Mouse (Mus musculus) liver (tissue): ENCODE results near the gene Ferd3l.
A peak's percentile ranks its signal among the peaks of the same experiment; 100 is the strongest.

Experiments used
- DNase-seq: peaks from one replicate; pipeline ENCODE4 v3.0.0-alpha.2; 2020; ENCODE audit warnings: mixed read lengths

The Ferd3l gene

DNA sequence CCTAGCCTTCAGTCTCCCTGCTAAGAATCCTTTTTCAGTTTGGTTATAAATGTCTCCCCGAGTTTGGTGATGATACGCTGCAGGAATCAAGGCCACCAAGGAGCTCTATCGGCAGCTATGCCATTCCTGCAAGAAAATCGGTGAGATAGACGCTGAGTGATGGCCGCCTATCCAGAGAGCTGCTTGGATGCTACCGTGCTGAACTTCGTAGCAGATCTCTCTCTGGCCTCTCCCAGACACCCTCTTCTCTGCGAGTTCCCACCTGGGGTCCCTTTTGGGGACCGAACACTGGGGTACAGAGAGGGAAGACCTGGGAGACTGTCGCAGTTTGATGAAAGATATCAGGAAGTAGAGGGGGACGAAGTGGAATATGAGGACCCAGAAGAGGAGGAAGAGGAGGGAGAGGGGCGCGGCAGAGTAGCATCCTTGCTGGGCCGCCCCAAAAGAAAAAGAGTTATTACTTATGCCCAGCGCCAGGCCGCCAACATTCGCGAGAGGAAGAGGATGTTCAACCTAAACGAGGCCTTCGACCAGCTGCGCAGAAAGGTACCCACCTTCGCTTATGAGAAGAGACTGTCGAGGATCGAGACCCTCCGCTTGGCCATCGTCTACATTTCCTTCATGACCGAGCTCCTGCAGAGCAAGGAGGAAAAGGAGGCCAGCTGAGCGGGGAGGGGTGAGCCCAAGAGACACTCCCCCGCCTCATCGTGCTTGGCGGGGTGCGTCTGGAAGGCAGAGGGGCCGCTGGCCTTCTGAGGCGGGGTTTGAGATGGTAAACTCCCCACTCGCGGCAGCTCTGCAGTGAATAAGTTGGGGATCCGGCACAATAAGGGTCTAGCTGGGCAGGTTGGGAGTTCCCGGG lies at the start of gene Ferd3l:
Gene Ferd3l, plus strand, starts transcription at position 95 of the 862 bp plus-strand sequence.
- no peak for DNase-seq

DNA sequence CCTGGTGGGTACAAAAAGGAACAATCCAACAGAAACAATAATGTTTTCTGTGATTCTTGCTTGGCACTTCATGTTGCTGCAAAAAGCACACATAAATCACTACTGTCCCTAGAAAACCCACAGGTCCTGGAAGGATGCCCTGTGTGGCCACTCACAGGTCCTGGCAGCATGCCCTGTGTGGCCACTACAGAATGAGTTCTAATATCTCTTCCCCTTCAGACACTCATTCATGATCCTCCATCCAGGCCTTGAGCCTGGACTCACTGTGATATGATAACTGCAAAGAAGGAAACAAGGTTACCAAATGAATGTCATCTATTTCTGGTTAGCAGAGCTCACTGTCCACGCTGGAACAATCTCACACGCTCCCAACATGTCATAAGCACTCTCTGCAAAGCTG lies 34.3 kb upstream of the Ferd3l start:
- DNase-seq, result no peak

DNA sequence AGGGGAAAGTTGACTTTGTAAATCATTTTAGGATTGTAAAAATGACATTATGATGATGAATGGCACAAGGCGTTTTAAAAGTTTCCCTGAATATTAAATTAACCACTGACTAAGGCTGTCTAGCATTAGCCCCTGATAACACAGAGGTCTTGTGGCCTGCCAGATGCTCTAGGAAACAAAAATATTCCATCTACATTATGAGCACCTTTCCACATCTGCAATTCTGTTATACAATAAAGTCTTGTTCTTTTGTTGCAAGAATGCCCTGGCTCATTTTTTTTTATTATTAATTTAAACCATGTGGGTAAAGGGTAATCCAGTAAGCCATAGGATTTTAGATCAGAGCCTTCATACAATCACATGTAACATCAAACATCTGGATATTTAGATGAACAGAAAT lies 33.6 kb upstream of the Ferd3l start:
- no peak for DNase-seq

DNA sequence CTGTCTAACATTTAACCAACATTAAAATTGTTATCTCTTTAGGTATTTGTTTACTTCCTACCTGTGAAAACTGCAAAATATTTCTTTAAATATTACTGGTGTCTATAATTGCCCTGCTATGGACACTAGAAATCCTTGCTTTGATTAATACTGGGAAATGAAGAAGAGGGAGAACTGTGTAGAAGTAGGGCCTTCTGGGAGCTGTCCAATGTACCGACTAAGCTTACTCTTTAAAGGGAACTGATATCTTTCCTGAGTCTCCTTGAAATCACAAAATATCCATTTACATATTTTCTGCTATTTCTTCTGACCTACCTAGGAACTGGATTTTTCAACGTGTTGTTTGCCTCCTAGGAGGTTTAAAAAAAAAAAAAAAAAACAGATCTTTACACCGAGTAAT lies 1.5 kb upstream of the Ferd3l start:
- no peak for DNase-seq

GRCm38 (mm10) chr12:33927334-33928098 lies 709 bp upstream of the Ferd3l start:
- no peak for DNase-seq

DNA sequence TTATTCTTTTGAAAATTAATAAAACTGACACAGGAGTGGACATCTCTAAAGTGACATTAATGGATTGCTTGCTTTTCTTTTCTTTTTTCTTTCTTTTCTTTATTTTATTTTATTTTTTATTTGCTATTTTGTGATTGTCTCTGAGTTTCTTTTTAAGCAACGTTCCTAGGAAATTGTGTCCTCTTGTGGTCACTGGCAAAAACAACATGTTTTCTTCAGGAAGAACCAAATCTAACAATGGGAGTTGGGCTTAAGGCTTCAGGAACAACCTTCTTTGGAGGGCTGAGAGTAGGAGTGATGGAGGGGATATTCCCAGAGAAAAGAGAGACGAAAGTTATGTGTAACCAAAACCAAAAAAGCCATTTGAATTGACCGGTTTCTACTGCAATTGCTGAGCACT lies 24.6 kb downstream of the Ferd3l start:
- DNase-seq, result no peak

DNA sequence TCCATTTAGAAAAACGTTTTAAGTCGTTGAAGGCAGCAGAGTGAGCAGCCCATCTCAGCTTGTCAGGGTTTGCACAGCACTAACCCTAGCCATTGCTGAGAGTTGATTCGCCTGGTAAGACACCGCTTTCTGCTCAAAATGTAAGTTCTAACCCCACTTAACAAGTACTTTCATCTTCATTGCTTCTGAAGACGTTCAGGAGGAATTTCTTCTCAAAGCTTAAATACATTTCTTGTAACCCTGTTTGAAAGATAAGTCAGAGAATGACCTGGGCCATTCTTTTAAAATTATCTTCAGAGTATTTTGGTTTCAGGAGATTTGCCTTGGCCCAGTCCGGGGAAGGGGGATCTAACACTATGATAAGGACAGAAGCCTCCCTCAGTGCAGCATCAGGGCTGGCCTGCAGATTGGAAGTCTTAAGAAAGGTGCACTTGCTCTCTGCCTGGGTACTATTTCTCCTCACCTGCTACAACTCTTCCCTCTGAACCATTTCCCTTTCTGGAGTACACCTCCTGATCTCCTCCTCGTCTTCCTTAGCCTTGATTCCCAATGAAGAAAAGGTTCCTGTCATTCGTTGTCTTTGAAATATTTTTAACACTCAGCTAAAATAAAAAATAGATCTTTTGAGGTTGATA lies 26.8 kb downstream of the Ferd3l start:
- DNase-seq, result no peak

- DNase-seq, result peak; percentile 13
Measured at GRCm38 (mm10) chr12:33955606-33956295, 27.5 kb downstream of the Ferd3l start.

DNA sequence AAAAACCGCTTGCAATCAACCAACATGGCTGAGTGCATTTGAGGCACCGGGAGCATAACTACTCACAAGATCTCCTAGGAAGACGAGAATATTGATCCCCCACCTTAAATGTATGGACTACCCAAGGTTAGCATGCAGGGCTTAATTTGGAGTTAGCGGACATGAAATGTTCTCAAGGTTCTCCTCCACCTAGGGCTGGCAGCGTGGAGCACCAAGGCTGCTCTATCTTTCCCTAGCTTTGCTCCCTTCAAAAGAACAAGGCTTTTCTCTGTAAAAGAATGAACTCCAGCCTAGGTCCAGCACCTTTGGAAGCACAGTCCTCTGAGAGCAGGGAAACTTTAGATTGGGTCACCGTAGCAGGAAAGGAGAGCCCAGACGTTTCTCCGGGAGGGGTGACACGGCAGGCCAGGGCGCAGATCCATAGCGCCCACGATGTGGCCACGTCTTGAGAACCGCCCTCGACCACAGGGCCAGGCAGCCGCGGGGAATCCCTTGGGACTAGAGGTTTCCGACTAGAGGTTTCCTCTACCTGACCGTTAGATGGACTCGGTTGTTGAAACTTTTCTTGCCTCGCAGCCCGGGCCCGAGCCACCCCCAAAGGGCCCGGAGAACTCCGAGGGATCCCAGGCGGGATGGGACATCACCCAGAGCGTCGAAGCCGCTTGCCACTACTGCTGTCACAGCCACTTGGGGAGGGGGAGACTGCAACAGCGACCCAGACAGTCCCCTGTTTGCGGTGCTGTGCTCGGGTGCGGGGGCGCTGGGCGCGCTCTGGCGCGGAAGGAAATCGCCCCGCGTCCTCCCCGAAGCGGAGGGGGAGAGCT lies 28.6 kb downstream of the Ferd3l start:
- DNase-seq, result no peak

- peak; percentile 62 for DNase-seq
Measured at GRCm38 (mm10) chr12:33957400-33958240, 29.4 kb downstream of the Ferd3l start, which contains the start of gene Twist1. TSS of gene Twist1 (plus strand) at chr12:33957671.

DNA sequence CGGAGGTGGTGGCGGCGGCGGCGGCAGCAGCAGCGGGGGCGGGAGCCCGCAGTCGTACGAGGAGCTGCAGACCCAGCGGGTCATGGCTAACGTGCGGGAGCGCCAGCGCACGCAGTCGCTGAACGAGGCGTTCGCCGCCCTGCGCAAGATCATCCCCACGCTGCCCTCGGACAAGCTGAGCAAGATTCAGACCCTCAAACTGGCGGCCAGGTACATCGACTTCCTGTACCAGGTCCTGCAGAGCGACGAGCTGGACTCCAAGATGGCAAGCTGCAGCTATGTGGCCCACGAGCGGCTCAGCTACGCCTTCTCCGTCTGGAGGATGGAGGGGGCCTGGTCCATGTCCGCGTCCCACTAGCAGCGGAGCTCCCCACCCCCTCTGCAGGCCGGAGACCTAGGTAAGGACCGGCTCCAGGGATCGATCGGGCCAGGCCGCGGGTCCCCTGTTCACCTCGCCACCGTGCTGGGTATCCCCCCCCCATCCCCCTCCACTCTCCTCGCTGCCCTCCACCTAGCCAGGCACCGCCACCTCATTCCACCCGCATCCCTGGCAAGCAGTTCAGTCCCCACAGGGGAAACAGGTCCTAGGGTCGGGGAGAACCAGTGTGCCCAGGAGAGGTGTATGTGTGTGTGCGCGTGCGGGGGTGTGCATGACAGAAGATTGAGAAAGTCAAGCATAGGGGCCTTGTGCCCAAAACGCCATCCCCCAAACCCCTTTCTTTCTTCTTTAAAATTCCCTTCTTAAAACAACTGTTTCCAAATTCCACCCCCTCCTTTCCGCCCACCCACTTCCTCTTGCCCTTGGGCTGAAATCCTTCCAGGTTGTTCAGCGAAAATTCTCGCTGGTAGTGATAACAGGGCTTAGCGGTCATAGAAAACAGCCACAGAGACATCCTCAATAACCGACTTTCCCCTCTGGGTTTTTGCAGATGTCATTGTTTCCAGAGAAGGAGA lies 30.3 kb downstream of the Ferd3l start:
- peak; percentile 4 for DNase-seq

GRCm38 (mm10) chr12:33959206-33959605 lies 31.0 kb downstream of the Ferd3l start:
- no peak for DNase-seq

GRCm38 (mm10) chr12:33959846-33960245 lies 31.6 kb downstream of the Ferd3l start:
- DNase-seq, result no peak

DNA sequence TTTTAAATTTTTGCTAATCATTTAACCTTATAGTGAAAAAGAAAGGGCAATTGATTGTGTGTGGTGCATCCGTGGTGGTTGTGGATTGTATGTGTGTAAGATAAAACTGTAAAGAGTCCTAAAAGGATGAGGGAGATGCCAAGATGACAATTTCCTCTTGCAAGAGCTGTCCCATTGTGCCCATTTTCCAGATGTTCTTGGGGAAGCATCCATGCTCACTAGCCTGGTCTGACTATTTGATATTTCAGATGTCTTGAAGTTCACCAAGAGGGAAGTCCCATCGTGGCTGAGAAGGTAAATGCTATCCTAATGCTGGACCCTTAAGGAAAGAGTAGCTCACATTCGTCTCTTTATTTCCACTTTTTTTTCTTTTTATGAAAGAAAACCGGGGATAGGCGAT lies 32.8 kb downstream of the Ferd3l start:
- DNase-seq, result no peak

DNA sequence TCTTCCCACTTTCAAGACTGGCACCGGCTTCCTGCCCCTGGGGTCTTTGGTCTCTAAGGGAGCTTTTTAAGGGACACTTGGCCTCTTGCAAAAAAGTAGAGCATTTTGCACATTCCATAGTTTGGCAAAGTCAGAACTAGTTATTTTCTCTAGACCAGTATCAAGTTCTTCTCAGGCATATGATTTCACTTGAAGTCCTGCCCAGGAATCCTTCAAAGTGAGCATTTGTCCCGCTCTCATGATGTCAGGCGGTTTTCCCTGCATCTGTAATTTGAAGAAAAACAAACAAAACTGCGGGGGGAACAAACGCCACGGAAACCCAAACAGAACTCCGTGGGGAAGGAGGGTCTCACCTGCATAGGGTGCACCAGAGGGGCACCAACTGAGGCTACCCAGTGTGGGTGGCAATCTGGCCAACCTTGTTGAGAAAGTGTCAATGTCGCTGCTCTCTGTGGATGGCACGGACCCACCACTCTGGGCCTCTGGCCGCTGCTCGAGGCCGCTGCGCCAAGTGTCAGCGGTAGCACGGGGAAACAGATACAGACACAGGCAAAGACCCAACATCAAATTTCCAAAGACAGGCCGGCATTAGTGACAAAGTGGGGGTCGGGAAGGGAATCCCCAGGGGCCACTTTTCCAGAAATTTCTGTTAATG lies 34.0 kb downstream of the Ferd3l start:
- no peak for DNase-seq

DNA sequence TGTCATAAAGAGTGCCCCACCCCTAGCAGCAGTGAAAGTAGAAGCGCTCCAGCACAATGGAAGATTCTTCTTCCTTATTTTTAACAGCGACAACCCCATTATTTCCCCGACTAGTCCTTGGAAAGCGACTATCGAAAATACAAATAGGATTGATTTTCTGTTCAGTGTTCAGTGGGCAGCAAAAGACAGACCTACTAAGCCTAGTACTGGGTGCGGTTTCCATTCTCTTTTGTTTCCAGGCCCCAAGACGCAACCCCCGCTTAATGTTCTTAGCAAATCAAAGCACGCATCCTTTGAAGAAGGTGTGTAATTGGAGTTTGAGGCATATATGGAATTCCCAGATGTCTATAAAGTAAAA lies 34.5 kb downstream of the Ferd3l start:
- DNase-seq, result no peak

DNA sequence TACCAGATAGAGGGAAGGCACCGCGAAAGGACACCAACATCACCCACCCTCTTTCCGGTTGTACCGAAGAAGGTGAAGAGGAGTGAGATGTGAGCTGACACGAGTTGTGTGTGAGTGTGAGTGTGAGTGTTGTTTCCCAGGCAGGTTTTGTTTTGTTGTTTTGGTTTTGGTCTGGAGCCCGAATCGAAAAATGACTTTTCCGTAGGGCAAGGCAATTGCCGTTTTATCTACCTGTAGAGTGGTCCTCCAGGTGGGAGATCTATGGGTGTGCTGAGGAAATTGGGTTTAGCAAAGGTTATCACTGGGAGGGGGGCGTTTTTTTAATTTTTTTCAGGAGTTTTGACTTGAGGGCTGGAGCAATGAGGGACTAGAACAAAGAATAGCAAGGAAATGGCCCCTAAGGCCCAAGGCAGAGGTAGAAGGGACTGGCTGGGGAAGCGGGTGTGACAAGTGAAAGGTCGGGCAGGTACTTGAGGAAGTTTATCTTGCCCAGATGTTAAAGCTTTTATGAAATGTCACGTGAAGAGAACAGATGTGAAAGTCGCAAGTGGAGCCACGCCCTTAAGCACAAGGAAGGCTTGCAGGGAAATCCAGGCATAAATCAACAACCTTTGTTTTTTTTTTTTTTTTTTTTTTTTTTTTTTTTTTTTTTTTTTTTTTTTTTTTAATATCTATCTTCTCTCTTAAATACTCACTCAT lies 35.6 kb downstream of the Ferd3l start:
- DNase-seq, result no peak

GRCm38 (mm10) chr12:33964427-33964826 lies 36.2 kb downstream of the Ferd3l start:
- no peak for DNase-seq
